Mouse (Mus musculus): ENCODE measurements around the gene Pigc. TPM values are rescaled to one million over a fixed set of nuclear protein-coding genes. Genes with fewer than 3 reads are reported as not detected.

The Pigc gene
- polyA plus RNA-seq, 1 experiment: 25.8 TPM

- Histone ChIP-seq H3K27ac (ENCODE audit: insufficient read depth, low read depth, low read length) (no peak overlapping the region), H3K4me3 (ENCODE audit: insufficient read depth, low read length) (no peak overlapping the region), H3K4me1 (ENCODE audit: control insufficient read depth, insufficient read depth, low read length) (peaks cover 8% of the 10 kb centered on the region)
- no peak for TF ChIP-seq CTCF (IDR thresholded peaks at IDR 0.05; ENCODE audit: low read depth, low read length)
- no peak for TF ChIP-seq POLR2A (IDR thresholded peaks at IDR 0.05; ENCODE audit: borderline replicate concordance, low read depth, low read length)
Observed at GRCm38 (mm10) chr1:161990684-161991578, 21.9 kb downstream of the Pigc start.

- TF ChIP-seq CTCF (IDR thresholded peaks at IDR 0.05; ENCODE audit: low read depth, low read length): no peak
- no peak for TF ChIP-seq POLR2A (IDR thresholded peaks at IDR 0.05; ENCODE audit: borderline replicate concordance, low read depth, low read length)
- Histone ChIP-seq H3K4me1 (ENCODE audit: control insufficient read depth, insufficient read depth, low read length) (peaks cover 9% of the 10 kb centered on the region), H3K4me3 (ENCODE audit: insufficient read depth, low read length) (no peak overlapping the region), H3K27ac (ENCODE audit: insufficient read depth, low read depth, low read length) (no peak overlapping the region)
Observed at GRCm38 (mm10) chr1:161991846-161992245, 22.9 kb downstream of the Pigc start.

- Histone ChIP-seq H3K4me1 (ENCODE audit: control insufficient read depth, insufficient read depth, low read length) (peaks cover 11% of the 10 kb centered on the region), H3K4me3 (ENCODE audit: insufficient read depth, low read length) (no peak overlapping the region), H3K27ac (ENCODE audit: insufficient read depth, low read depth, low read length) (no peak overlapping the region)
- TF ChIP-seq CTCF (IDR thresholded peaks at IDR 0.05; ENCODE audit: low read depth, low read length) (no peak), POLR2A (IDR thresholded peaks at IDR 0.05; ENCODE audit: borderline replicate concordance, low read depth, low read length) (no peak)
Observed at GRCm38 (mm10) chr1:161992389-161992788, 23.4 kb downstream of the Pigc start.

- Histone ChIP-seq H3K4me1 (ENCODE audit: control insufficient read depth, insufficient read depth, low read length) (peaks cover 31% of the 10 kb centered on the region), H3K27ac (ENCODE audit: insufficient read depth, low read depth, low read length) (peak overlapping the region; percentile 99), H3K4me3 (ENCODE audit: insufficient read depth, low read length) (peak overlapping the region; percentile 30)
- TF ChIP-seq CTCF (IDR thresholded peaks at IDR 0.05; ENCODE audit: low read depth, low read length) (no peak), POLR2A (IDR thresholded peaks at IDR 0.05; ENCODE audit: borderline replicate concordance, low read depth, low read length) (no peak)
Observed at GRCm38 (mm10) chr1:161998781-161999180, 29.8 kb downstream of the Pigc start.

- Histone ChIP-seq H3K4me3 (ENCODE audit: insufficient read depth, low read length) (peak overlapping the region; percentile 30), H3K27ac (ENCODE audit: insufficient read depth, low read depth, low read length) (peak overlapping the region; percentile 99), H3K4me1 (ENCODE audit: control insufficient read depth, insufficient read depth, low read length) (peaks cover 37% of the 10 kb centered on the region)
- TF ChIP-seq CTCF (IDR thresholded peaks at IDR 0.05; ENCODE audit: low read depth, low read length): no peak
Observed at GRCm38 (mm10) chr1:161999338-161999737, 30.4 kb downstream of the Pigc start.

GRCm38 (mm10) chr1:161999882-162000371 is 30.9 kb downstream of the Pigc start:
- TF ChIP-seq POLR2A (IDR thresholded peaks at IDR 0.05; ENCODE audit: borderline replicate concordance, low read depth, low read length): no peak
- H3K27ac ChIP-seq (ENCODE audit: insufficient read depth, low read depth, low read length): peak overlapping the region; percentile 99

GRCm38 (mm10) chr1:162001328-162001727 is 32.3 kb downstream of the Pigc start:
- H3K4me1 ChIP-seq (ENCODE audit: control insufficient read depth, insufficient read depth, low read length): peaks cover 48% of the 10 kb centered on the region
- H3K27ac ChIP-seq (ENCODE audit: insufficient read depth, low read depth, low read length): no peak overlapping the region
- TF ChIP-seq POLR2A (IDR thresholded peaks at IDR 0.05; ENCODE audit: borderline replicate concordance, low read depth, low read length): no peak
- no peak for TF ChIP-seq CTCF (IDR thresholded peaks at IDR 0.05; ENCODE audit: low read depth, low read length)
- no peak overlapping the region for H3K4me3 ChIP-seq (ENCODE audit: insufficient read depth, low read length)

More at GRCm38 (mm10) chr1:161999882-162000371, 30.9 kb downstream of the Pigc start:
- no peak overlapping the region for H3K4me3 ChIP-seq (ENCODE audit: insufficient read depth, low read length)
- H3K4me1 ChIP-seq (ENCODE audit: control insufficient read depth, insufficient read depth, low read length): peaks cover 43% of the 10 kb centered on the region

GRCm38 (mm10) chr1:162003729-162004517 is 34.9 kb downstream of the Pigc start:
- no peak overlapping the region for H3K4me3 ChIP-seq (ENCODE audit: insufficient read depth, low read length)
- H3K27ac ChIP-seq (ENCODE audit: insufficient read depth, low read depth, low read length): peak overlapping the region; percentile 88
- H3K4me1 ChIP-seq (ENCODE audit: control insufficient read depth, insufficient read depth, low read length): peaks cover 39% of the 10 kb centered on the region
- no peak for TF ChIP-seq CTCF (IDR thresholded peaks at IDR 0.05; ENCODE audit: low read depth, low read length)
- TF ChIP-seq POLR2A (IDR thresholded peaks at IDR 0.05; ENCODE audit: borderline replicate concordance, low read depth, low read length): no peak

- Histone ChIP-seq H3K4me3 (ENCODE audit: insufficient read depth, low read length) (no peak overlapping the region), H3K4me1 (ENCODE audit: control insufficient read depth, insufficient read depth, low read length) (peaks cover 33% of the 10 kb centered on the region), H3K27ac (ENCODE audit: insufficient read depth, low read depth, low read length) (peak overlapping the region; percentile 88)
- TF ChIP-seq CTCF (IDR thresholded peaks at IDR 0.05; ENCODE audit: low read depth, low read length) (no peak), POLR2A (IDR thresholded peaks at IDR 0.05; ENCODE audit: borderline replicate concordance, low read depth, low read length) (no peak)
Observed at GRCm38 (mm10) chr1:162004518-162004780, 35.5 kb downstream of the Pigc start.
